Mouse (Mus musculus): ENCODE data around the gene Timm8b. TPM values are rescaled to one million over a fixed set of nuclear protein-coding genes. Genes with fewer than 3 reads are reported as not detected.
A peak's percentile ranks its signal among the peaks of the same experiment; 100 is the strongest.

Gene Timm8b
- 100 to 1,000 TPM; 270 to 292 TPM for total RNA-seq (2021)
- long read RNA-seq, experiment 1, transcript Timm8b-201 (2 exons, 518 nt) = major isoform, 284 of 290 reads
- long read RNA-seq, experiment 1, partial matches to known transcripts = 3 of 290 reads
- long read RNA-seq, experiment 1, other reads (novel, unspliced or antisense) = 3 of 290 reads
- long read RNA-seq, experiment 2, transcript Timm8b-201 (2 exons, 518 nt) = major isoform, 209 of 213 reads
- long read RNA-seq, experiment 2, partial matches to known transcripts = 2 of 213 reads
- long read RNA-seq, experiment 2, other reads (novel, unspliced or antisense) = 2 of 213 reads

DNA sequence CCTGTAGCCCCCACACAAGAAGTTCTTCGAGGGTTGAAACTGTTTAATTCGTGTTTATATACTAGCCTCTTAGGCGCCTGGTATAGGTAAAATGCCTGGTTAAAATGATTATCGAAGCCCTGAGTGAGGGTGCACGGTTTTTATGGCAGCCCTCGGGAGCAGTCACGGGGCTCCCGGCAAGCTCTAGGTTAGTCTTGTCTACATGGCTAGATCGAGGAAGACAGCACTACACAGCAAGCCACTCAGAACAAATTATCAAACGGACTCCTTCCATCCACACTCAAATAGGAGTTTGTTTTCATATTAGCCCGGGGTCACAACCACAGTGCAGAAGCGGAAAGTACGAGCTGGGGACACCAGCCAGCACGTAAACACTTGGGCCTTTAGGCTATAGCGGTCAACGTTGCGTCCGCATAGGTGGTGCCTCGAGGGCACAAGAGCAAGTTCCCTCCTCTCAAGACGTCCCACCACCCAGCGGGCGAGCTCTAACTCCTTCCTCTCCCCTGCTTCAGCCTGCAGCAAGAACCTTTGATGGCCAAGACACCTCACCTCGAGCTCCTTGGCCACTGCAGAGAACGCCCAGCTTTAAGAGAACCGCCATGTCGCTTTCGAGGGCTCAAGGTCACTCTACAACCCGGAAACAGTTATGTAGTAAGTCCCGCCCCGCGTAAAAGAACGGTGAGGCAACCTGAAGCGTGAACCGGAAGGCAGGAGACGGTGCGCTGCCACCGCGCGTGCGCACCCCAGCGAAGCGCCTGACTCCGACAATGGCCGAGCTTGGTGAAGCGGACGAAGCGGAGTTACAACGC is at the start of gene Timm8b, which contains the start of gene Sdhd:
Gene Timm8b, plus strand, starts transcription at position 722 of the 809 bp plus-strand sequence.
Gene Sdhd, minus strand, starts transcription at position 624 of the 809 bp plus-strand sequence.
- peak; percentile 95 to 96 for DNase-seq

DNA sequence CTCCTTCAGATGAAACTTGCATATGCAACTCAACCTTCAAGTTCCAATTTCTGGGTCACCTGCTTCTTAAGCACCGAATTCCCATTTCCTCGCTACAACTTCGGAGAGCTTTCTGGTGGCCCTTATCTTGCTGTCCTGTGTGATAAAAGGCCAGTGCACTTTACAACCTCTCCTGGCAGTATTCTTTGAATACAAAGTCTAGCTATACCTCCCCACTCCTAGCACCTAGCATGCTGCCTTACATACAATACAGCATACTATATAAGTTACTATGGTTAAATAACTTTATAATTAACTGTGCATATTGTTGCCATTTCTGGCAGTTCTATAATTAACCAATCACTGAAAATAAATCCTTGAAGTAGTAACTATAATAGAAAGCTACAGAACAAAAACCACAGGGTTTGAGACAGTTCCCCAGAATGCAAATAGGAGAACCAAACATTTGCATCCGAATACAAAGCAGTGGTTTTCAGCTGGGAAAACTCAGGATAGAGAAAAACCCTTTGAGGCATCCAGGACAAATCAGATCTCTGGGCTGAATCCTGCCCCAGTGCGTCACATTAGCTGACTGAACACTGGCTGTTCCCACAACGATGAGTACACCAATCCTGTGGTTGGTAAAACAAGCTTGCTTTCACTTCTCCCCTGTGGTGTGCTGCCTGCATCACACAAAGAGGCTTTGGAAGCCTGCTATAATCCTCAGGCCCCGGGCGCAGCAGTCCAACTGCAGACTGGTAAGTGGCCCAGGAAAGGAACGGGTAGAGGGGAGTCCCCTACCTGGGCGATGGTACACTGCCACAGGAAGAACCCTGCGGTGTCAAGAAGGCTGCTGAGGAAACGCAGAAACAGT is 49.2 kb upstream of the Timm8b start, which contains the start of gene Il18:
Gene Il18, plus strand, starts transcription at position 587 of the 853 bp plus-strand sequence.
- DNase-seq = peak; percentile 51 to 68

DNA sequence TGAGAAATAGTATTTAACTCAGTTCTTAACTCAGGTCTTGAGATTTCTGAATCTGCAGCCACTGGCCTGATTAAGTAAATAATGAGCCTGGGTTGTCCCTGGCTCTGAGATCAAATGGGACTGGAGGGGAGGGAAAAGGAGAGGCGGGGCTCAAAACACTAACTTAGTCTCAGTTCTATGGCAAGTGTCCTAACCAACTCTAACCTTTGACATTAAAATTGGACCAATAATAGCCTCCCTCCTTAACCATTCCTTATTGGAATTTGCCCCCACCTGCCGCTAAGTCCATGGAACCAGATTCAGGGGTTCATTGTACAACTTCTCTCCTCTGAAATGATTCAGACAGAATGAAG is 48.6 kb upstream of the Timm8b start, which contains the start of gene Bco2:
Gene Bco2, minus strand, starts transcription at position 88 of the 353 bp plus-strand sequence.
- no peak for DNase-seq

DNA sequence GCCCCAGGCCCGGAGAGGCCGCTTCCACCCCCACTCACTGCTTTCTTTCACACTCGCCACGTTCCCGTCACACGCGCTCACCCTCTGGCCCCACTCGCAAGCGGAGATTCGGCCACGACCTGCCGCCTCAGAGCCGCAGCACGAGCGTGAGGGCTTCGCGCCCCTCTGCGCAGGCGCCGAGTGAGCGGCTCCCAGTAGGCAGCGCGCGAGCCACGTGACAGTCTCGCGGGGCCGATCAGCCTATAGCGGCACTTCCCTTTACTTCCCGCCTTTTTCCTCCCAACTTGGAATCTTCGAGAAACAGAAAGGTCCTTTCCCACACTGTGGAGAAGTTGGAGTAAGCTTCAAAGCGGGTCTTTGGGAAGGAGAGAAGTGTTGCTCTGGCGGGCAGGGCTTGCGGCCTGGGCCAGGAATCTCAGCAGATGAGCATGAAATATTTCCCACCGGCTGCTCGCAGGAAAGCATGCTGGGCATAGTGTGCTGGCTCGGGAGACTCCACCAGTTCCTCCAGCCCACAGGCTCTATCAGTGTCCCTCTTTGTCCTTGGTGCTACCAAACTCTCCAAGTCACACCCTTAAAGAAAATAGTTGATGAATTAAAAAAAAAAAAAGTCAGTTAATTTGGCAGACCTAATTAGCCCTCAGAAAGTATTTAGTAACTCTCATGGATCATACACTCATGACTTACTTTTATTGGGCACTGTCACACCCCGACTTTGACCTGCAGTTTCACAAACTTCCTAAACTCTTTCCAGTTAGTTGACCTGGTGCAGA is 42.4 kb upstream of the Timm8b start, which contains the start of gene Tex12:
Gene Tex12, minus strand, starts transcription at position 181 of the 773 bp plus-strand sequence.
- no peak for DNase-seq

DNA sequence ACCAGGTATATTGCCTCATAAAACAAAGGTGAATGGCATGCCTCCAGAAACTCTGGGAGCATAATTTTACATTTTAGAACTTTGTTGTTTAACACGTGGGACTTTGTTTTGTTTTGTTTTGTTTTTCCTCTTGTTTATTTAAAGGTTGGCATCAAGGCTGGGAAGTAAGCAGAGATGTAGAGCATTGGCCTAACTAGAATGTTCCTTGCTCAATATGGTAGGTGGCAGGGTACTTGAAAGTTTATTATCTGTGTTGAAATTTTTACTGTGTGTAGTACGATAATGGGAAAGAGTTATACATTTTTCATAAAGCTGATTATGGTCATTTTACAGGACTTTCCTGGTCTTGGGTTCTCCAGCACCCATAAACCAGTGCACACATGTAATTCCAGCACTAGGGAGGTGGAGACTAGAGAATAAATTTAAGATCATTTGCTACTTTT is 41.8 kb upstream of the Timm8b start:
- no peak for DNase-seq

DNA sequence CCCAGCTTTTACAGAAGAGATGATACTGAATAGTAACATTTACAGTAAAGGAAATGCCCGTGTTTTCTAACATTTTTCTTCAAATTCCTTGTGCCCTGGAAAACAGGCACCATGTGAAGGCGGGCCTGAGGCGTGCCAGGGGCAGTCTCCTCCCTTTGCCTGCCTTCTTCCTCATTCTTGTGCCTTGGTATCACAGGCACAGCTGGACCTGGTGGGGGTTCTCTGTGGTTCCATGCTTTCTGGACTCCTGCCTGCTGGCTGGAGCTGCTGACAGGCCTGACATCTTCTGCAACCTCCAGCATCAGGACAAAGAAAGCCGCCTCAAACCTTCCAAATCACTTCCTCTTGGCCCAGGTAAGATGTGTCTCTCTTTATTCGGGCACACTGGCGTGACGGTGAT is 38.5 kb upstream of the Timm8b start:
- peak; percentile 20 to 53 for DNase-seq

DNA sequence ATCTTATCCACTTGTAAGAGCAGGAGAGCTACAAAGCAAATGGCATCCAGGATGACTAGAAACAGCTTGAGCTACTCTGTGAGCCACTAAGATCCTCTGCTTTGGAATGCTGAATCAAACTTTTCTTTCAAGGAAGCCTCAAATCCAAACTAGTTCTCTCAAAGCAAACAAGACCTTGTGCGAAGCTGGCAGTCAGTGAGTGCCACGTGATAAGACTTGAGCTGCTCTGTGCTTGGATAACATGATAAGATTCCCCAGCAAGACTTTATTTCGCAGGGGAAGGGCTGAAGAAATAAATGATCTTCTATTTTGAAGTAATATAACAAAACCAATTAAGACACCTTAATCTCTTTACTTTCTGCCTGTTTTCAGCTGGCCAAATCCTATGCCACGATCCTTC is 37.8 kb upstream of the Timm8b start:
- DNase-seq = no peak

DNA sequence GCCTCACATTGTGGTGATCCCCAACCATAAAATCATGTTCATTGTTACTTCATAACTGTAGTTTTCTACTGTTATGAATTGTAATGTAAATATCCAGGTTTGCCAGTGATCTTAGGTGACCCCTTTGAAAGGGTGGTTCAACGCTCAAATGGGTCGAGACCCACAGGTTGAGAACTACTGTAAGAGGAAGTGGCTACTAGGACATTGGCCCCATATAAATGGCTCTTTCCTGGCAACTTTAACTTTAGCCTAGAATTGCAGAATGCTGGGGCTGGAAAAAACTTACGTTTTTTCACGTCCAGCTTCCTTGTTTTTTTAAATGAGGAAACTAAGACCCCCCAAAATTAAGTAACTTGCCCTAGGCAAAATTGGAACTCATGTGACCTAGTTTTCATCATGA is 36.3 kb upstream of the Timm8b start:
- no peak for DNase-seq

DNA sequence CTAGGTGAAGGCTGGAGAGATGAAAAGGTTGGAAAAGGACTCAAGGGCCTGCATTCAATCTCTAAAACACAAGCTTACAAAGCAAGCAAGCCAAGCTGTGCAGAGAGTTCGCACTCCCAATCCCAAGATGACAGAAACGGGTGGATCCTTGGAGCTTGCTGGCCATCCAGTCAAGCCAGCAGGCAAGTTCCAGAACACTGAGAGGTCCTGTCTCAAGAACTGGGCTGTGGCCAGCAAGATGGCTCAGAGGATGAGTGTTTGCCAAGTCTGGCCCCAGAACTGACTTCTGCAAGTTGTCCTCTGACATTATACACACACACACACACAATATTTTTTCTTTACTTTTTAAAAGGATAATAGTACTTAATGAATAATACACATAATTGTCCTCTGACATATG is 35.8 kb upstream of the Timm8b start:
- DNase-seq = no peak

DNA sequence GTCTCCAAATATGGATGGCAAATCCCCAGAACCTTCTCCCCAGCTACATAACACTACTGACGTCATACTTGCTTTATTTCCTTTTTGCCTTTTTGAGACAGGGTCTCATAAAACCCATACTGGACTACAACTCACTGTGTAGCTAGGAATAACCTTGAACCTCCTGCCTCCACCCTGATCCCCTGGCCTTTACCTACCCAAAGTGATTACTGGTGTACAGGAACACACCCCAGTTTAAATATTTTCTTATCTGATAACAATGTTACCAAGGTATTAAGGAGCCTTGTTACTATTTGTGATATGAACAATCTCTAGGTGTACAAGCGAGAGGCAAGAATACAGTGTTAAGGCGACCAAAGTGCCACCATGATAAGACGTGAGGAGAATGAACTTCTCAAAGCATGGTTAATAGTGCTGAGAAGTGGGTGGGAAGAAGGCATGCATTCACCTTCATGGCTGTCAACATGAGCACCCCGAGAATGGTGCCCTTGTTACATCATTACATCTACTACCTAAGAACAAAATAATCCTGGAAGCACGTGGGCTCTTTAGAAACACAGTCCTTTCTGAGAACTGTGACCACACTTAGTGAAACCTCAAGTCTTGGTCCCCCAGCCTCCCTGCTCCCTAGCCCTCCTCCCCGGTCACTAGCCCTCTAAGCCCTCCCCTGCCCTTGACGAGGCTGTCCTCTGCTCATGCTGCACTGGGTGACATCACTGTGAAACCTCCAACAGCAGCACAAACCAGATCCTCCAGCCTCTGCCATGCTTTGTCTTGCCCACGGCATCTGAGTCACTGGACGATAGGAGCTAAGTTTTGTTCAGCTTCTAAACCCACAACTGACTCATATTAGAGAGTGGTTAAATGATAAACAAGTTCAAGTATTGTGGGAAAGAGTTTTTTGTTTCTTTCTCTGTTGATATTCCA is 33.8 kb upstream of the Timm8b start:
- no peak for DNase-seq

DNA sequence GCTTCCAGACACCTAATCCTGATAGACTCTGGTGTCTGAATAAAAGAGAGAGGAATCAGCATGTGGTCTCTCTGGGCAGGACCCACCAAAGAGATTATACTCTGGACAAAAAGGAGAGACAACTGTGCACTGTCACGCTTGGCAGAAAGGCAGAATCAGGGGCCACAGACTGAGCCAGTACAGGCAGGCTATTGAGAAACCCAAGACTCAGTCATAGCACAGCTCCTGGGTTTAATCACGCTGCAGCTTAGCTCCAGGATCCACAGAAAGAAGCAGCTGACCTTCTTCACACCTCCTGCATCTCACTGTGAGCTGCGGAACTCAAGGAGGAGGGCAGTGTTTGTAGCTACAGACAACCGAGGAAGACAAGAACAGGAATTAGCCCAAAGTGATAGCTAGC is 23.3 kb upstream of the Timm8b start:
- DNase-seq = no peak

DNA sequence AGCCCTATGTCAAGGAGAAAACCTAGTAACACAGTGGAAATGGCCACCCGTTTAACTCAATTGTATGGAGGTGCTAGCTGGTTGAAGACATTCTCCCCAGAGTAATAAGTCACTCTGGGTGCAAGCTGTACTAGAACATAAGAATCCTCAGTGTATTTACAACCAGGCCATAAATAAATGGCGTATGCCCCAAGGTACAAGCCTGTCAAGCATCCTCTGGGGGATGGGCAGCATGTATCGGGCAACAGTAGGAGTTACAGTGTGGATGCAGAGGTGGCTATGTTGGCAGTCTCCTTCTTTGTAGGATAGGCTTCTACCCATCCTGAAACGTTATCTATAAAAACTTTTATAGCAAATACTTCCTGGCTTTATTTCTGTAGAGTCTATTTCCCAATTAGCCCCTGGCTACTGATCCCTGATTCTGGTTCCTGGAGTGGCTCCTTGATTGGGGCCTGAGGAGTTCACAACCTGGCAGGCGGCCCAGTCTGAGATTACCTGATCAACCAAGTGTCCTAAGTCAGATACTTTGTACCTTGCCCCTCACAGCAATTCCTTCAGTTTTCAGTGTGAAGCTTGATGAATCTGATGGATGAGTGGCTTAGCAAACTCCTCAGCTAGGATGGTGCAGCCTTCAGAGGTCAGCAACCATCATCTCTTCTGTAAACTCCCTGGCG is 18.4 kb upstream of the Timm8b start:
- DNase-seq = no peak

DNA sequence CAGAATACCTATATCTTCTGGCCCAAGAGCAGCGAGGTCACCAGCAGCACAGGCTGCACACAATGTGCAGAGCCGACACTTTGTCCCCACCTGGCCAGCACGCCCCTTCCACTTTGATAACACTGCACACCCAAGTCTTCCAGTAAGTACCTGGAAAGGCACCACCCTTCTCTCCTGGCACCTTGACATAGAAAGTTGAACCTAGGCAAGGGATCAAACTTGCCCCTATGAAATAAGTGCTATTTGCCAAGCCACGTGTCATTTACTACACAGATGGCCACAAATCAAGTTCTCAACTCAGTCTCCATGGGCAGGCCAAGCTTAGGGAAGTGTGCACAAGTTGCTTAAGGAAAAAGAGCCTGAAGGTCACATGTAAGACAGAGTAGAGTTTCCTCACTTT is 16.8 kb upstream of the Timm8b start:
- DNase-seq = no peak

DNA sequence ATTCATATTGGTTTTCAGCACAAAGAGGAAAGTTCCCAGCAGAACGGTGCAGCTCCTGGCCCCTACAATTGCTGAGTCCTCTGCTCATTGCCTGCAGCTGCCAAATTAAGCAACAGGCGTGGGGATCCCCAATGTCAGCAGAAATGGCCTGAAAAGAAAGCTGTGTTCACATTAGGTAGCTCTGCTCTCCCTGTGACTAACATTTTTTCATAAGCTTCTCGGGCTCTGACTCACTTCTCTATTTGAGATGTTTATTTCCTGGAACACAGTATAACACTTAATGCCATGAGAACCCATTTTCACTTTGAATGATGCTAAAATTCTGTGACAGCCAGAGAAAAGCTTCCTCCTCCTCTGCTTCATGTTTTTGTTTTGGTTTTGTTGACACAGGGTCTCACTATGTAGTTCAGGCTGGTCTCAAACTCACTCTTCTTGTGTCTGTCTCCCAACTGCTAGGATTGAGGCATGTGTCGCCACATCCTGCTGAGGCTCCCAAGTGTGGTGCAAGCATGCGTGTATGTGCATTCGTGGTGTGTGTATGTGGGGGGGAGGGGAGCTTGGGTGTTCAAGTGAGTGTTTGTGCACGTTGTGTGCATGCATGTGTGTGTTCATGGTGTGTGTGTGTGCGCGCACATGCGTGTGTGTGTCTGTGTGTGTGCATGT is 12.7 kb upstream of the Timm8b start:
- peak in 1 of 2 experiments; percentile 26 for DNase-seq

DNA sequence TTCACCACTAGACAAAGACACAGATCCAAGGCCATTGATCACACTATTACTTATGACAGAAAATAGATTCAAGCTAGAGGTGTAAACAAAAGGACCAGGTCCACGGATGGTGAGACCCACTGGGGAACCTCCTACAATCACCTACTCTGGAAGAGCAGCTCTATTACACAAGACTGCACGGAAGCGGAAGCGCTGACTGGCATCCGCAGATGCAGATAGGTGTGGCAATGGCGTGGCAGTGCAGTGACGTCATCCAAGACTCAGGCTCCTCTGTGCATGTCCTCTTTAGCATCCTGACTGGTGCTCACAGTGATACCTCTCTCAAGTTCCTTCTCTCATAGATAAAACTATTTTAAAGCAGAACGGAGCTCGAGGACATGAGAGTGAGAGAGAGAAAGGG is 10.8 kb upstream of the Timm8b start:
- no peak for DNase-seq

DNA sequence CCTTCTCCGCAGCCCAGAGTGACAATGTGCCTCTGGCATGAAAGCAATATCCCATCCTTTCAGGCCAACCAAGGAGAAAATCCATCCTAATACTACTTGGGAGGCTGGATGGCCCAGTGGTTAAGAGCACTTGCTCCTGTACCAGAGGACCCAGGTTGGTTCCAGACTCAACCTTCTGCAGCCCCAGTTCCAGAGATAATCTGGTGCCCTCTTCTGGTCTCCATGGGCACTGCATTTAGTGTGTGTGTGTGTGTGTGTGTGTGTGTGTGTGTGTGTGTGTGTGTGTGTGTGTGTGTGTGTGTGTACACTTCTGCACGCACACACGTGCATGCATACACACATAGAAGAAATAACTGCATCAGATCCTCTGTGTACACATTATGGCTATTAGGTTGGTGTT is 10.2 kb upstream of the Timm8b start:
- DNase-seq = no peak

DNA sequence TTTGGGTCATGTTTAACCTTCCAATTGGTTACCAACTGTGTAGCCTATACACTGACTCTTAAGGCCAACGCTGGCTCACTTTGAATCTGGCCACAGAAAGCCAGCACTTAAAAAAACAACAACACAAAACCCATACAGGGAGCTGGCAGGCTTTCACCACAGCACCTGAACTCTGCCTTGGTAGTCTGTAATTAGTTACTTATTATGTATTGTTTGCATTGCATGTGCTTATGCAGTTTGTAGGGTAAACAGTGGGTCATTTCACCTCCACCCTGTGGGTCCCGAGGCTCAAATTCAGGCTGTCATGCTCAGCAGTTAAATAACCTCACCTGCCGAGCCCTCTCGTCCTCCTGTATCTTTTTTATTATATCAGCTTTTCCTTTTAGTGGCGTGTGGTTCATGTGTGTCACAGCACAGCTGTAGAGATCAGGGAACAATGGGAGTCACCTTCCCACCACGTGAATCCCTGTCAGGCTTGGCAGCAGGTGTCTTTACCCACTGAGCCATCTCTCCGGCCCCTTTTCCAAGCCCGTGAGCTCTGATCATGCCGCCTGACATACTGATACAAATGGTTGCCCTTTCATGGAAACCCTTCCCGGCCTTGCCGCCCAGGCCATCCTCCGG is 8.8 kb upstream of the Timm8b start:
- DNase-seq = no peak

DNA sequence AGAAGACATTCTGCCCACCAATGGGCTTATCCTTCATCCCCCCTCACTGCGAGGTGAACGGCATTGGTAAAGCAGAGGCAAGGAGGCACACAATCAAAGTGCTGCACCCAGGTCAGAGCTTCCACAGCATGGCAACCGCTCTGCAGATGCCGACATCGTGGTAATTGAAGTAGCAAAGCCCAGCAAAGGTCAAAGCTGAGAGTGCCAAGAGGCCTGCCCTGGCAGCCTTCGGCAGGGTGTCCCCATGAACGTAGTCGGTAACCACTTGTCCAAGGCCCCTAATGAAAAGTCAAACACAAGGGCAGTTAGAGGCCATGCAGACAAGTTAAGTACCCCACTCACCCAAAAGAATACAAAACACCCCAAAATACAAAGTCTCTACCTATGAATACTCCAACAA is 6.7 kb upstream of the Timm8b start:
- DNase-seq = no peak

DNA sequence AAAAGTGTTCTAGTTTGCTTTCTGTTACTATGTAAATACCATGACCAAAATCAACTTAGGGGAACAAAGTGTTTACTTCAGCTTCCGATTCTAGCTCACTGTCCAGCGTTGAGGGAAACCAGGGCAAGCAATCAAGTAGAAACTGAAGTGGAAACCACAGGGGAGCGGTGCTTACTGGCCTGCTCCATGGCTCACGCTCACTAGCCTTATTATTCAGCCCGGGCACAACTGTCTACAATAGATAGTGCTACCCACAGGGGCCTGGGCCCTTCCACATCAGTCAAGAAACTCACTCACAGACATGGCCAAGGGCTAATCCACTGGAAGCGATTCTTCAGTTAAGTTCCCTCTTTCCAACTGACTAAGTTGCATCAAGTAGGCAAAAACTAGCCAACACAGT is 2.2 kb upstream of the Timm8b start:
- peak in 1 of 2 experiments; percentile 43 for DNase-seq
